Mouse (Mus musculus): Measurements from ENCODE around the gene 4921530L21Rik. TPM values are rescaled to one million over a fixed set of nuclear protein-coding genes. Genes with fewer than 3 reads are reported as not detected.

Gene 4921530L21Rik
- 0.21 TPM in 1 of 2 replicates, not detected in the other for polyA plus RNA-seq (2015; fragmentation: Nextera tagmentation; extraction: Ambion mirVana)

- H3K4me1 ChIP-seq: 0 out of 2 replicates have a peak, but pooled peaks cover 4% of the 10 kb centered on the region
- 95% methylated on average over 1 of the region's 1 CpGs for WGBS
These were observed at the start of gene 4921530L21Rik for GRCm38 (mm10) chr14:95880954-95881353. TSS of gene 4921530L21Rik (plus strand) at chr14:95881254.

GRCm38 (mm10) chr14:95833866-95834265, 47.2 kb upstream of the 4921530L21Rik start:
- Histone ChIP-seq H3K27ac (no peak overlapping the region), H3K36me3 (replicated peaks) (no peaks in the 10 kb centered on the region), H3K4me2 (no peak overlapping the region), H3K27me3 (replicated peaks) (no peaks in the 10 kb centered on the region), H3K4me3 (no peak overlapping the region), H3K9me3 (no peaks in the 10 kb centered on the region), H3K9ac (no peak overlapping the region), H3K4me1 (no peaks in the 10 kb centered on the region)
- 70% methylated on average over 3 of the region's 3 CpGs for WGBS
- ATAC-seq (replicated peaks): no peak

More at GRCm38 (mm10) chr14:95880954-95881353, at the start of gene 4921530L21Rik:
- H3K4me3 ChIP-seq: no peak within 1 kb of the TSS
- ATAC-seq (replicated peaks): no peak
- no peak within 1 kb of the TSS for H3K9ac ChIP-seq
- no peaks in the 10 kb centered on the region for H3K36me3 ChIP-seq (replicated peaks)
- H3K27me3 ChIP-seq (replicated peaks): no peaks in the 10 kb centered on the region
- H3K27ac ChIP-seq: no peak within 1 kb of the TSS
- H3K4me2 ChIP-seq: no peak within 1 kb of the TSS
- no peaks in the 10 kb centered on the region for H3K9me3 ChIP-seq

- Histone ChIP-seq H3K9ac (no peak overlapping the region), H3K9me3 (no peaks in the 10 kb centered on the region), H3K27me3 (replicated peaks) (no peaks in the 10 kb centered on the region), H3K4me1 (peaks cover 5% of the 10 kb centered on the region; the same call in 1 of the 2 replicates), H3K4me2 (no peak overlapping the region), H3K36me3 (replicated peaks) (no peaks in the 10 kb centered on the region), H3K4me3 (no peak overlapping the region), H3K27ac (no peak overlapping the region)
- WGBS: 70% methylated on average over 3 of the region's 3 CpGs
- no peak for ATAC-seq (replicated peaks)
These were observed 18.1 kb upstream of the 4921530L21Rik start for GRCm38 (mm10) chr14:95862981-95863380.

- Histone ChIP-seq H3K9me3 (no peaks in the 10 kb centered on the region), H3K27ac (no peak overlapping the region), H3K27me3 (replicated peaks) (no peaks in the 10 kb centered on the region), H3K4me2 (no peak overlapping the region), H3K4me3 (no peak overlapping the region), H3K36me3 (replicated peaks) (no peaks in the 10 kb centered on the region), H3K9ac (no peak overlapping the region), H3K4me1 (peaks cover 5% of the 10 kb centered on the region; the same call in 1 of the 2 replicates)
- peak; percentile 78 for ATAC-seq (replicated peaks)
- WGBS: 34% methylated on average over 7 of the region's 7 CpGs
These were observed 15.2 kb upstream of the 4921530L21Rik start for GRCm38 (mm10) chr14:95865676-95866416.

GRCm38 (mm10) chr14:95872020-95872419, 9.0 kb upstream of the 4921530L21Rik start:
- Histone ChIP-seq H3K27ac (no peak overlapping the region), H3K27me3 (replicated peaks) (no peaks in the 10 kb centered on the region), H3K4me3 (no peak overlapping the region), H3K4me1 (no peaks in the 10 kb centered on the region), H3K36me3 (replicated peaks) (no peaks in the 10 kb centered on the region), H3K9ac (no peak overlapping the region), H3K4me2 (no peak overlapping the region), H3K9me3 (no peaks in the 10 kb centered on the region)
- no peak for ATAC-seq (replicated peaks)
- 78% methylated on average over 5 of the region's 5 CpGs for WGBS

GRCm38 (mm10) chr14:95876785-95877510, 4.1 kb upstream of the 4921530L21Rik start:
- H3K27ac ChIP-seq: 0 out of 2 replicates have a peak overlapping the region, but pooled peaks have one; percentile 38

GRCm38 (mm10) chr14:95877548-95877947, 3.5 kb upstream of the 4921530L21Rik start:
- Histone ChIP-seq H3K9me3 (no peaks in the 10 kb centered on the region), H3K4me3 (no peak overlapping the region), H3K27me3 (replicated peaks) (no peaks in the 10 kb centered on the region), H3K36me3 (replicated peaks) (no peaks in the 10 kb centered on the region), H3K4me1 (0 out of 2 replicates have a peak, but pooled peaks cover 4% of the 10 kb centered on the region), H3K9ac (no peak overlapping the region), H3K4me2 (no peak overlapping the region), H3K27ac (no peak overlapping the region)
- WGBS: 78% methylated on average over 1 of the region's 1 CpGs
- ATAC-seq (replicated peaks): 0 out of 2 replicates have a peak, but pooled peaks have one; percentile 54

More at GRCm38 (mm10) chr14:95876785-95877510, 4.1 kb upstream of the 4921530L21Rik start:
- H3K4me2 ChIP-seq: no peak overlapping the region
- 0 out of 2 replicates have a peak, but pooled peaks cover 4% of the 10 kb centered on the region for H3K4me1 ChIP-seq
- H3K9me3 ChIP-seq: no peaks in the 10 kb centered on the region
- H3K9ac ChIP-seq: no peak overlapping the region
- WGBS: 51% methylated on average over 3 of the region's 3 CpGs
- no peak overlapping the region for H3K4me3 ChIP-seq
- no peaks in the 10 kb centered on the region for H3K36me3 ChIP-seq (replicated peaks)
- no peaks in the 10 kb centered on the region for H3K27me3 ChIP-seq (replicated peaks)
- peak; percentile 85 for ATAC-seq (replicated peaks)

- H3K4me3 ChIP-seq: no peak overlapping the region
- WGBS: 9% methylated on average over 6 of the region's 6 CpGs
- H3K4me2 ChIP-seq: no peak overlapping the region
- no peak overlapping the region for H3K9ac ChIP-seq
- no peaks in the 10 kb centered on the region for H3K9me3 ChIP-seq
- no peak overlapping the region for H3K27ac ChIP-seq
- no peaks in the 10 kb centered on the region for H3K27me3 ChIP-seq (replicated peaks)
- 0 out of 2 replicates have a peak, but pooled peaks cover 3% of the 10 kb centered on the region for H3K4me1 ChIP-seq
- peak; percentile 71; the same call in 1 of the 2 replicates for ATAC-seq (replicated peaks)
- H3K36me3 ChIP-seq (replicated peaks): no peaks in the 10 kb centered on the region
These were observed 18.4 kb downstream of the 4921530L21Rik start for GRCm38 (mm10) chr14:95899458-95899857.

- Histone ChIP-seq H3K4me2 (no peak overlapping the region), H3K9ac (no peak overlapping the region), H3K9me3 (no peaks in the 10 kb centered on the region), H3K27ac (no peak overlapping the region), H3K36me3 (replicated peaks) (no peaks in the 10 kb centered on the region), H3K4me1 (no peaks in the 10 kb centered on the region), H3K4me3 (no peak overlapping the region), H3K27me3 (replicated peaks) (no peaks in the 10 kb centered on the region)
- no peak; the same call in 1 of the 2 replicates for ATAC-seq (replicated peaks)
- WGBS: 81% methylated on average over 1 of the region's 1 CpGs
These were observed 23.6 kb downstream of the 4921530L21Rik start for GRCm38 (mm10) chr14:95904591-95905095.

- no peak overlapping the region for H3K9ac ChIP-seq
- H3K4me3 ChIP-seq: no peak overlapping the region
- H3K27ac ChIP-seq: no peak overlapping the region
- H3K4me1 ChIP-seq: no peaks in the 10 kb centered on the region
- WGBS: 72% methylated on average over 2 of the region's 2 CpGs
- ATAC-seq (replicated peaks): no peak
- no peaks in the 10 kb centered on the region for H3K27me3 ChIP-seq (replicated peaks)
- no peak overlapping the region for H3K4me2 ChIP-seq
- no peaks in the 10 kb centered on the region for H3K9me3 ChIP-seq
- H3K36me3 ChIP-seq (replicated peaks): no peaks in the 10 kb centered on the region
These were observed 32.2 kb downstream of the 4921530L21Rik start for GRCm38 (mm10) chr14:95913293-95913692.

- Histone ChIP-seq H3K9me3 (no peaks in the 10 kb centered on the region), H3K27ac (no peak overlapping the region), H3K27me3 (replicated peaks) (no peaks in the 10 kb centered on the region), H3K4me3 (no peak overlapping the region), H3K4me2 (no peak overlapping the region), H3K9ac (no peak overlapping the region), H3K36me3 (replicated peaks) (no peaks in the 10 kb centered on the region), H3K4me1 (no peaks in the 10 kb centered on the region)
- no peak for ATAC-seq (replicated peaks)
- 85% methylated on average over 1 of the region's 1 CpGs for WGBS
These were observed 45.7 kb downstream of the 4921530L21Rik start for GRCm38 (mm10) chr14:95926742-95927141.
